In the genomic region with DNA sequence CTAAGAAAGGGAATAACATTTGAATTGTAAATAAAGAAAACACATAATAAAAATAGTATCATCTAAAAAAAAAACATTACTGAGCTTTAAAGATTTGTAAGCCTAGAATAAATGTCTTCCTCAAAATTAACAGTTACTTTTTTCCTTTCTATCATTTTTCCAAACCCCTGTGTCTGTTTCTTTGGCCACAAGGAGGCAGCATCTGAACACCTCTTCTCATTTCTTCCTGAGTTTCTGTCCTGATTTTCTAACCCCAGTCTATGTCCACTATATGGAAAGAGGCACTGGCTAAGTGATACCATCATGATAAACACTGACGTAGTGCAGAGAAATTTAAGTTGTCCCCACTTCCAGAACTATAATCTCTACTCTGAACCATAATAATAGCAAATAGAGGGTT, we compare ENCODE assay signal across 8 mouse cellular contexts. TPM values are rescaled to one million over a fixed set of nuclear protein-coding genes. Genes with fewer than 3 reads are reported as not detected.
DNase-seq lines count a peak whose midpoint lies in the region; ATAC-seq and TF ChIP-seq lines count a peak whose summit lies in the region.

No protein-coding gene starts in this region.

- no peak for ATAC-seq in heart, postnatal 0 days (ENCODE audit: insufficient read depth, low read depth)
- no peak for ATAC-seq in activated CD4-positive, CD25-positive, alpha-beta regulatory T cell, adult 4 months

- H3K27ac ChIP-seq in heart, postnatal 0 days (ENCODE audit: low read depth): no peak overlapping the region

- no peaks in the 10 kb centered on the region for H3K9me3 ChIP-seq in heart, postnatal 0 days (replicated peaks; ENCODE audit: control insufficient read depth, low read length)

- WGBS in heart, postnatal 0 days: 23% methylated on average over 1 of the region's 1 CpGs

- peak; percentile 35 for TF ChIP-seq CTCF in heart, postnatal 0 days (IDR thresholded peaks at IDR 0.05; ENCODE audit: low read depth)

- no peak for DNase-seq in heart, postnatal 0 days (ENCODE audit: low spot score)
- DNase-seq in heart, adult 11 months: no peak
- DNase-seq in right cerebral cortex, adult 18-20 months: peak; percentile 51
- no peak for DNase-seq in right cerebral cortex, postnatal 25 days
- peak; percentile 16 to 38 for DNase-seq in frontal cortex, postnatal 25 days (ENCODE audit: low spot score in 2 of 2)
- peak; percentile 43 for DNase-seq in right cerebral cortex, postnatal 4 days
- no peak for DNase-seq in adrenal gland, postnatal 4 days (ENCODE audit: low spot score in 2 of 2)

- no peaks in the 10 kb centered on the region for H3K36me3 ChIP-seq in heart, postnatal 0 days (replicated peaks; ENCODE audit: control insufficient read depth, insufficient read depth, low read length)

- H3K4me1 ChIP-seq in heart, postnatal 0 days (ENCODE audit: control insufficient read depth, insufficient read depth): no peaks in the 10 kb centered on the region

- no peak overlapping the region for H3K9ac ChIP-seq in heart, postnatal 0 days (replicated peaks; ENCODE audit: low read depth, low read length)

- no peak overlapping the region for H3K4me3 ChIP-seq in heart, postnatal 0 days (ENCODE audit: low read depth, low read length)

- H3K27me3 ChIP-seq in heart, postnatal 0 days (ENCODE audit: control insufficient read depth, insufficient read depth, low read length): no peaks in the 10 kb centered on the region

- no peak overlapping the region for H3K4me2 ChIP-seq in heart, postnatal 0 days (ENCODE audit: low read depth, low read length)

- TF ChIP-seq EP300 in heart, postnatal 0 days (IDR thresholded peaks at IDR 0.05; ENCODE audit: low read depth): no peak

RNA-seq across cellular contexts. Expression of a gene that starts 55.8 kb away (rescaled TPM):
- 2.9 TPM in 1 of 2 replicates, not detected in the other for total RNA-seq in heart, postnatal 0 days (2014; rRNA removed; ENCODE audit: low replicate concordance)
- 0.07 TPM in 2 replicates for polyA plus RNA-seq in heart, postnatal 0 days (2015; fragmentation: Nextera tagmentation; extraction: Ambion mirVana)
- total RNA-seq in adrenal gland, postnatal 4 days (2021): 10 to 100 TPM; 11.4 to 13.5 TPM
- polyA plus RNA-seq in activated CD4-positive, CD25-positive, alpha-beta regulatory T cell, adult 4 months (2017; shearing (Covaris generic)): not detected

Comparison
In these comparisons a context has a peak if more than half of its experiments do, and no peak if none do; other contexts are left out.
1. DNase-seq: peak in right cerebral cortex, adult 18-20 months (single experiment), frontal cortex, postnatal 25 days (2 of 2) and right cerebral cortex, postnatal 4 days (single experiment); none in heart, postnatal 0 days (single experiment), heart, adult 11 months (single experiment), right cerebral cortex, postnatal 25 days (single experiment) and adrenal gland, postnatal 4 days (0 of 2).